Mouse (Mus musculus) olfactory bulb, adult 2 months (tissue): ENCODE measurements around the gene Ints13. TPM values are rescaled to one million over a fixed set of nuclear protein-coding genes. Genes with fewer than 3 reads are reported as not detected.

ENCODE experiments used
- H3K27ac ChIP-seq: fragments of 200-500 bp; 2 replicates; pipeline ENCODE4 v1.5.1; 2012; ENCODE audit warnings: low read depth, low read length; ENCODE audit not compliant: insufficient read depth
- H3K4me1 ChIP-seq: fragments of 200-500 bp; 2 replicates; pipeline ENCODE4 v1.6.1; 2012; ENCODE audit warnings: low read length; ENCODE audit not compliant: control insufficient read depth, insufficient read depth
- H3K4me3 ChIP-seq: fragments of 200-500 bp; 2 replicates; pipeline ENCODE4 v1.5.1; 2012; ENCODE audit warnings: mild to moderate bottlenecking, low read depth, low read length, moderate library complexity; ENCODE audit not compliant: insufficient read depth
- CTCF ChIP-seq: fragments of 200-500 bp; IDR thresholded peaks from 2 replicates; pipeline ENCODE4 v1.5.1; 2012; ENCODE audit warnings: low read depth, mild to moderate bottlenecking, low read length, moderate library complexity; ENCODE audit not compliant: insufficient read depth
- POLR2A ChIP-seq: fragments of 200-500 bp; IDR thresholded peaks from 2 replicates; pipeline ENCODE4 v1.6.1; 2012; ENCODE audit warnings: mild to moderate bottlenecking, low read depth, low read length, moderate library complexity; ENCODE audit not compliant: insufficient read depth
- WGBS: fragments of 180-500 bp; shearing (Covaris S2); methylation state at CpG from one replicate; pipeline ENCODE4 v1.1.7; 2018; 5-methylcytosine and 5-hydroxymethylcytosine counted together
- polyA plus RNA-seq: library from polyadenylated mRNA; stranded (reverse); fragments of >200 nt; gene quantifications from 2 replicates; pipeline ENCODE4 v1.2.4, GENCODE M21; 2012; ENCODE audit warnings: low replicate concordance; ENCODE audit not compliant: missing spikeins, insufficient read depth, insufficient read length

Gene Ints13
- polyA plus RNA-seq, 1 experiment: 567 TPM

DNA sequence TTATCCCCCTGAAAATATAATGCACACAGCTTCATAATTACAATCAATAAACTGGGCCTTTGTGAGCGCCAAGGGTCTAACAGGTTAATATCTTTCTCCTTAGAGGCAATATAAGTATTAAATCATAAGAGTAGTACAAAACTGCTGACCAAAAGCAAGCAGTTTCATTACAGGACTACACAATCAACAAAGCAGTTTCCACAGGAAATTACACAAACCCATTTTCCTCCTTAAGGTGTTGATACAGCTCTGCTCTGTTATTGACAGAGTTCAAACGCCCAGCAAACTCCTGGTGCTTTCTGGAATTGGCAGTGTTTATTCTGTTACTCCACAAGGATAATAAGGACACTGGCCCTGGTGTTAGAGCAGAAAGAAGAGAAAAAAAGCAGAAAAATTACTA is 27.2 kb downstream of the Ints13 start:
- Histone ChIP-seq H3K4me3 (no peak overlapping the region), H3K4me1 (no peaks in the 10 kb centered on the region), H3K27ac (no peak overlapping the region)
- no peak for TF ChIP-seq POLR2A
- no peak for TF ChIP-seq CTCF
- 87% methylated on average over 2 of the region's 2 CpGs for WGBS

DNA sequence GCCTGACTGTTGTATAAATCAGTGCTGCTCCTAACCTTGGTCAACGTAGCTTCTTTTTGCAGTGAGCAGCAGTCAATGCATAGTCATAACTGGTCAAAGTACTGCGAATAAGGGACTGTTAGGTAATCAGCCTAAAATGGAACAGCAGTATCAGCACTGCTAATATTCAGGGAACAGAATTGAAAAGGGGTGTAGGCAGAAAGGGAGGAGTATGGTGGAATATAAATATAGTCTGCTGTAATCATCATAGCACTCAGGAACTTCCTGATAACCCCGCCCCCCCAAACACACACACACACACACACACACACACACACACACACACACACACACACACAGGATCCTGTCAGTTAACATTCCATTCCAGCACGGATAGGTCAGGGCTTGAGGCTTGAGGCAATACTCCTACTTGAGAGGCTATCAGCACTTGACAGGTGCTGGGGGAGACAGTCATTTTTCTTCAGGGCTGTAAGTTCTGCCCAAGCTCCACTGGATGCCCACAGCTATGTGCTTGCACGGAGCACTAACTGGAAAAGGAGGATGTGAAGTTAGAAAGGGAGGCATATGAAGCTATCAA is 32.3 kb downstream of the Ints13 start:
- Histone ChIP-seq H3K27ac (no peak overlapping the region), H3K4me1 (no peaks in the 10 kb centered on the region), H3K4me3 (no peak overlapping the region)
- TF ChIP-seq CTCF: no peak
- no peak for TF ChIP-seq POLR2A
- 76% methylated on average over 5 of the region's 5 CpGs for WGBS

DNA sequence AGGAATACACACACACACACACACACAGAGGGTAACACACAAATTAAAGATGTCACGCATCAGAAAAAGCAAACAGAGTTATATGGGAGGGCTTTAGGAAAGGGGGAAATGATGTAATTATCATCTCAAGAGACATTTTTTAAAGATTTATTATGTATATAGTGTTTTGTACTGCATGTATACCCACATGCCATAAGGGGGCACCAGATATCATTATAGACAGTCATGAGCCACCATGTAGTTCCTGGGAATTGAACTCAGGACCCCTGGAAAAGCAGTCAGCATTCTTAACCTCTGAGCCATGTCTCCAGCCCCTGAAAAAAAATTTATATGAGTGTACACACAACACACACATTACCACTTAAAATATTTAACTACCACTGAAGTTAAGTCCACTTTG is 33.0 kb downstream of the Ints13 start:
- H3K27ac ChIP-seq: no peak overlapping the region
- H3K4me1 ChIP-seq: no peaks in the 10 kb centered on the region
- no peak overlapping the region for H3K4me3 ChIP-seq
- WGBS: 93% methylated on average over 1 of the region's 1 CpGs
- TF ChIP-seq CTCF: no peak
- no peak for TF ChIP-seq POLR2A

DNA sequence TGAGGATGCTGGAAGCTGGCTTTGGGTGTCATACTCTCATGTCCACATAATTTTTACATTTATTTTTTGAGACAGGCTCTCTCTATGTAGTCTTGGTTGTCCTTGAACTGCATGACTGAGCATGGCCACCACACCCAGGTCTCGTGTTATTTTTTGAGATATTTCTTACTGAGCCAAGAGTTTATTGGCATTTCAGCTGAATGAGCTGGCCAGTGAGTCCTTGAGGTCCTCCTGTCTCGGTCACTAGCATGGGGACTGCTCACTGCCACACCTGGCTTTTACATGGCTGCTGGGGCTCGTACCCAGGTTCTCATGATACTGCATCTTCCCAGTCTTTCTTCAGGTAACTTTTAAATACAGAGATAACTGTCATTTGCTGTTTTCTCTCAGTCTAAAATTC is 37.2 kb downstream of the Ints13 start:
- Histone ChIP-seq H3K4me3 (no peak overlapping the region), H3K27ac (no peak overlapping the region), H3K4me1 (no peaks in the 10 kb centered on the region)
- TF ChIP-seq CTCF (no peak), POLR2A (no peak)
- WGBS: 86% methylated on average over 3 of the region's 3 CpGs

DNA sequence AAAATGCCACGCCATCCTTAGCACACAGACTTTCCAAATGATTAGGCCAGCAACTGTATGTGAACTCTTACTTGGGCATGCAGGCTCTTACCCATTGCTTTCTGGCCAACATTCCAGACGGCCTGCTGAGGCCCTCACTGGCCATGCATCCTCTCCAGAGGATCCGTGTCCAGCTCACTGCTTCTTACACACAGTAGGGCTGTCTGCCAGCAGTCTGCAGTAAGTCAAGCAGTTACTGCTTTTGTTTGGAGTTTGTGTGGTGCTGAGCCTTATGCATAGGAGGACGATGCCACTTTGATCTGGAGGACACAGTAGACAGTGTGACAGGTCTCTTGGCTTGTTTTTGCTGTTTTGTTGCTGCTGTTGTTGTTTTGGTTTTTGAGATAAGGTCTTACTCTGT is 39.0 kb downstream of the Ints13 start:
- WGBS: 52% methylated on average over 4 of the region's 4 CpGs
- H3K4me3 ChIP-seq: no peak overlapping the region
- H3K27ac ChIP-seq: no peak overlapping the region

DNA sequence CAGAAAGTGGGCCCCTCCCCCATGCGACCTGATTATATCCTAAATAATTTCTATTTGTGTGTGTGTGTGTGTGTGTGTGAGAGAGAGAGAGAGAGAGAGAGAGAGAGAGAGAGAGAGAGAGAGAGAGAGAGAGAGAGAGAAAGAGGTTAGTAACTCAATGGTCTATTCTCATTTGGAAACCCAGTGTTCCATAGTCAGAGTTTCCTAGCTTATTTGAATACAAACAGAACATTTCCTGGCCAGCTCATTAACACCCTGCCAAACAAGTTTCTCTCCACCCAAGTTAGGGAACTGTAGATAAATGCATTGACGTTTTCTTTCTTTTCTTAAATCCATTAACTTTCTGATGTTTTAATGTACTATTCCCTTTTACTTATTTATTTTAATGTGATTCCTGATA is 39.6 kb downstream of the Ints13 start:
- H3K4me1 ChIP-seq: no peaks in the 10 kb centered on the region
- TF ChIP-seq POLR2A (no peak), CTCF (no peak)
- WGBS: 63% methylated on average over 2 of the region's 2 CpGs
- H3K4me3 ChIP-seq: no peak overlapping the region
- H3K27ac ChIP-seq: no peak overlapping the region

More for the DNA sequence above, 39.0 kb downstream of the Ints13 start:
- no peak for TF ChIP-seq POLR2A
- no peak for TF ChIP-seq CTCF
- H3K4me1 ChIP-seq: no peaks in the 10 kb centered on the region

DNA sequence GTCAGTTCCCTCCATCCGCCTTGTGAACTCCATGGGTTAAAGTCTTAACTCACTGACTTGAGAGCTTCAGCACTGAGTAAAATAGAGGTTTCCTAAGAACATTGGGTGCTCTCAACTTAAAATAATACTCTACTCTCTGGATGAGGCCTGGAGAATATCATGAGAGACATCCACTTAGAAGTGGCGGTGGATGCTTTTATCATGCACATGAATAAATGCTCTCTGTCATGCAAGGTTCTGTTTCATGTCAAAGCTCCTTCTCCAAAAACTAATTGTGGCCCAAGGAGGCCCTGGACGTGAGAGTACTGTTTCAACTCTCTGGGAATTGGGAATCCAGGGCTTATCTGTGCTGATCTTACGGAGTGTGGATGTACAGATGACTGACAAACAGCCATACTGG is 40.5 kb downstream of the Ints13 start:
- 96% methylated on average over 4 of the region's 4 CpGs for WGBS
- H3K27ac ChIP-seq: no peak overlapping the region
- TF ChIP-seq POLR2A (no peak), CTCF (no peak)
- H3K4me3 ChIP-seq: no peak overlapping the region
- no peaks in the 10 kb centered on the region for H3K4me1 ChIP-seq

DNA sequence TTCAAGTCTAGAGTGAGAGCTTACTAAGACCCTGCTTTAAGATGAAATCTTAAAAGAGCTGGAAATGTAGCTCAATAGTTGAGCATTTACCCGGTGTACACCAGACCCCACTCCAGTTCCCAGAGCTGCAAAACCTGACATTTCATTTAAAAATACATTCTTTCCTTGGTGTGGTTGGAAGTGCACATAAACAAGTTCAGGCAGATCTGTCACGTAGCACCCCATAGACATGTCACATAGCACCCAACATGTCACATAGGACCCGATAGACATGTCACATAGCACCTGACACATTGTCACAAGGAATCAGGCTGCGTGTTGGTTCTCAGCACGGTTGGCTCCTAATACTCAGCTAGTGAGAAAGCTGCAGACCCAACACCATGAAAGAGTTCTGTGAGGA is 42.1 kb downstream of the Ints13 start:
- Histone ChIP-seq H3K4me3 (no peak overlapping the region), H3K4me1 (no peaks in the 10 kb centered on the region), H3K27ac (no peak overlapping the region)
- 90% methylated on average over 5 of the region's 5 CpGs for WGBS
- TF ChIP-seq POLR2A: no peak
- no peak for TF ChIP-seq CTCF

DNA sequence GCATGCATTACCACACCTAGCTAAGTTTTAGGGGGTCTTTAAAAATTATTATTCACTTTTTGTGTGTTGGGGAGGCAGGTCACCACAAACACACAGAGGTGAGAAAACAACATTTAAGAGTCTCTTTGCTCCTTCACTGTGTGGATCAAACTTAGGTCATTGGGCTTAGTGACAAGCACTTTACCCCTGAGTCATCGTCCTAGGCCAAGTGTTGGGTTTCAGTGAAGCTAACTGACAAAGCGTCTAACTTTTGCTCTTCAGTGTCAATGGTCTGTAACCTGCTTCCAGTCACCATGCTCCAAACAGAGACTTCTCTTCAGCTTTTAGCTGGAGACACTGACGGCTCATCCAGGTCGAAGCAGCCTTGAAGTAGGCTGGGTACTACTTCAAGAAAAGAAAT is 44.5 kb downstream of the Ints13 start:
- no peaks in the 10 kb centered on the region for H3K4me1 ChIP-seq
- TF ChIP-seq CTCF (no peak), POLR2A (no peak)
- 94% methylated on average over 4 of the region's 4 CpGs for WGBS

DNA sequence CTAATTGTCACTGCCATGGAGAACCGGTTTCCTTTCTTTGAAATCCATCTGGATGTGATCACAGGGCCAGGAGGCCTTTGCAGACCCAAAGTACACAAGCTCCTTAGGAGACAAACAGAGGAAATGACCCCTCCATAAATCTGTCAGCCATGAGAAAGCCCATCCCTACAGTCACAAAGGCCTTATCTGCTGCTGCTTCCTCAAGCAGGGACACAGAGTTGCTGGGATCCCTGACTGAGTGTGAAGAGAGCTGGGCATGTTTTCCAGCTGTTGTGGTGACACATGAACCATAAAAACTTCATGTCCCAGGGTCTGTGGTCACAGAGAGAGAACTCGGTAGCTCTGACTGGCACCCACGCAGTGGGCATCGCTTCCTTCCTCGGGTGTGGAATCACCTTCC is 46.9 kb downstream of the Ints13 start:
- 88% methylated on average over 5 of the region's 5 CpGs for WGBS
- TF ChIP-seq CTCF (no peak), POLR2A (no peak)

More for the DNA sequence above, 44.5 kb downstream of the Ints13 start:
- Histone ChIP-seq H3K4me3 (no peak overlapping the region), H3K27ac (no peak overlapping the region)

More for the DNA sequence above, 46.9 kb downstream of the Ints13 start:
- H3K4me1 ChIP-seq: no peaks in the 10 kb centered on the region
- H3K27ac ChIP-seq: no peak overlapping the region
- H3K4me3 ChIP-seq: no peak overlapping the region
